Mouse (Mus musculus) R1 (cell line): ENCODE results near the gene Gm29427.

Source experiments
- DNase-seq: peaks from one replicate; pipeline ENCODE4 v3.0.0-alpha.2; 2018; ENCODE audit warnings: low read depth, low spot score

The Gm29427 gene

GRCm38 (mm10) chr1:130732706-130733658, 17.4 kb upstream of the Gm29427 start:
- DNase-seq = no peak

- peak; percentile 94 for DNase-seq
Measured at GRCm38 (mm10) chr1:130731741-130732337, 16.2 kb upstream of the Gm29427 start, which contains the start of gene AA986860. Gene AA986860 (plus strand): TSS chr1:130731976.

- DNase-seq = no peak
Measured at GRCm38 (mm10) chr1:130729153-130729552, 13.6 kb upstream of the Gm29427 start, which contains the start of gene Pfkfb2. Gene Pfkfb2 (minus strand): TSS chr1:130729253.

GRCm38 (mm10) chr1:130728708-130729107, 13.1 kb upstream of the Gm29427 start:
- no peak for DNase-seq

- DNase-seq = no peak
Measured at GRCm38 (mm10) chr1:130728070-130728469, 12.5 kb upstream of the Gm29427 start.

GRCm38 (mm10) chr1:130726396-130726795, 10.8 kb upstream of the Gm29427 start:
- no peak for DNase-seq

GRCm38 (mm10) chr1:130724206-130724605, 8.6 kb upstream of the Gm29427 start:
- DNase-seq = no peak

GRCm38 (mm10) chr1:130717291-130717871, 1.8 kb upstream of the Gm29427 start, which contains the start of gene Yod1:
Gene Yod1 (plus strand): TSS chr1:130717327.
- DNase-seq = peak; percentile 87

GRCm38 (mm10) chr1:130716513-130717290, 1.1 kb upstream of the Gm29427 start:
- DNase-seq = peak; percentile 48

- DNase-seq = no peak
Measured at GRCm38 (mm10) chr1:130716218-130716512, 566 bp upstream of the Gm29427 start.

- DNase-seq = no peak
Measured at GRCm38 (mm10) chr1:130714046-130714445, 1.6 kb downstream of the Gm29427 start.

- peak; percentile 15 for DNase-seq
Measured at GRCm38 (mm10) chr1:130710283-130711080, 5.1 kb downstream of the Gm29427 start.

- DNase-seq = no peak
Measured at GRCm38 (mm10) chr1:130703613-130704012, 12.0 kb downstream of the Gm29427 start.

GRCm38 (mm10) chr1:130701976-130702375, 13.6 kb downstream of the Gm29427 start:
- no peak for DNase-seq

- DNase-seq = no peak
Measured at GRCm38 (mm10) chr1:130699937-130700633, 15.5 kb downstream of the Gm29427 start.

GRCm38 (mm10) chr1:130698601-130699000, 17.0 kb downstream of the Gm29427 start:
- no peak for DNase-seq

- DNase-seq = no peak
Measured at GRCm38 (mm10) chr1:130683905-130684304, 31.7 kb downstream of the Gm29427 start.

- DNase-seq = no peak
Measured at GRCm38 (mm10) chr1:130681656-130682413, 33.8 kb downstream of the Gm29427 start.

- no peak for DNase-seq
Measured at GRCm38 (mm10) chr1:130681075-130681474, 34.5 kb downstream of the Gm29427 start.
